Mouse (Mus musculus): ENCODE data around the gene Slc35e2. TPM values are rescaled to one million over a fixed set of nuclear protein-coding genes. Genes with fewer than 3 reads are reported as not detected.
"Not testable (repeated sequence)": the region's sequence is repeated elsewhere in the genome, so short reads cannot be mapped to it uniquely, and the experiment has no call there.

Gene Slc35e2
- total RNA-seq (2021): 1 to 10 TPM; 3.7 TPM
- long read RNA-seq, experiment 1: 0 reads
- long read RNA-seq, experiment 2, full-length matches to known transcripts: 1 of 1 reads
- long read RNA-seq, experiment 2, partial matches to known transcripts: 0 of 1 reads
- long read RNA-seq, experiment 2, other reads (novel, unspliced or antisense): 0 of 1 reads

GRCm38 (mm10) chr4:155601091-155601996, at the start of gene Slc35e2:
Gene Slc35e2, plus strand, starts transcription at chr4:155601416.
- peak; percentile 94 for DNase-seq

- no peak for DNase-seq
These were observed 48.2 kb upstream of the Slc35e2 start for GRCm38 (mm10) chr4:155552917-155553532.

- no peak for DNase-seq
These were observed 46.3 kb upstream of the Slc35e2 start for GRCm38 (mm10) chr4:155554880-155555279.

DNA sequence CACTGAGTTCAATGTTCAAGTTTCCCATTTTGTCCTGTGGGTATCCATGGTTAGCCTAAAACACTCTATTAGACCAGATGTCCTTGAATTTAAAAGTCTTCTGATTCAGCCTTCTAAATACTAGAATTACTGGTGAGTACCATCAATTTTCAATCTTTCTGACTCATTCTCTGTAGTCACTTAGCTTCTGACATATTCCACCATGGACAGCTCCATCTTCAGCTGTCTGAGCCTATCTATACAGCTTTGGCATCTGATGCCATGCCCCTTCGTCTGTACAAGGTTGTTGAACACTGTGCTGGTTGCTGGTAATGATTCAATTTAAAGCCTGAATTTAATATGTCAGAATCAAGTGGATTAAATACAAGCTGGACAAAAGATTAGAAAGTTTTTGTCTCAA, 45.8 kb upstream of the Slc35e2 start:
- DNase-seq: no peak

DNA sequence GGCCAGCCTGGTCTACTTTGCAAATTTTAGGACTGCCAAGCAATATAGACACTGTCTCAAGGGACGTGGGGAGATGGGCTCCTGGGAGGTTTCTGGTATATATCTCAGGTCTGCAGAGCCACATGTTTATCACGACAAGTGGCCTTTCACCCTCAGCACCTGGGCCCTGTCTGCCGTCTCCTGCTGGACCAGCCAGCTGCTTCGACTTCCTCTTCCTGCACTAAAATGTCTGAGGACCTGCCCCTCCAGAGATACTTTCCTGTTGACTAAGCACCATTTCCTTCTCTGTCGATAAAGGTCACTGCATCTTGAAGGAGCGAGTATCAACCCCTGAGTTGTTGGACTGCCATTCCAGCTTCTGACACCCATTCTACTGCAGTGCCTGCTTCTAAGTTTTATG, 41.8 kb upstream of the Slc35e2 start:
- no peak for DNase-seq

- no peak for DNase-seq
These were observed 40.3 kb upstream of the Slc35e2 start for GRCm38 (mm10) chr4:155560932-155561331.

DNA sequence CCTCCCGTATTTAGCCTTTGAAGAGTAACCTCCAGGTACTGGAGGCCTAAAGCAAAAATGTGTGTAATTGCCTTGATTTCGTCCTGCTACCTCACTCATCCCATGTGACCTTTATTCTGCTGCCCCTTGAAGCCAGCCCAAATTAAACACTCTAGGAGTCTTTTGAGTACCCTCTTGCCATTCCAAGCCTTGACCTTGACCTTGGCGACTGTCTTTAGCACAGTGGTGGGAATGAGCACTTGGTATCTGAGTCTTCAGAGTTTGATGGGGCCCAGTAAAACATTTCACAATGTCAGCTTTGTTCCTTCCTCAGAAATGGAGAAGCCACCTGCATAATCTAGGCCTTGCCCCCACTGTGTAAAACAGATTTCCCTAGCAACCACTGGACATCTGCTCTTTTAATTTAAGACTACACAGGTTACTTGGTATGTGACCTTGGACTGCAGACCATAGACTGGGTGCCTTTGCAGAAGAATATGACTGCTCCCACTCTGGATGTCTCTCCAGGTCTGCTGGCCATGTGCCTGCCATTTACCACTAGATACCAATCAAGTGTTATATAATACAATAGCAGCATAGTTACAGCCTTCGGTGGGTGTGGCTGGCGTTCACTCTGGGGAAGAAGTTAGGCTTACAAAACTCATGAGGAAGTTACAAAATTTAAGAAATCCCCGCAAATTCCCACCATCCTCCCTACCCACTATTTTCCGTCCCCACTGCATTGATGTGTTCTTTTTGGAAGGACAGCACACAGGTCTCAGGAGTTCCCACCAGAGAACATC, 39.4 kb upstream of the Slc35e2 start, which contains the start of gene Nadk:
Gene Nadk (plus strand): TSS at position 718 of the 782 bp plus-strand sequence.
- peak; percentile 43 for DNase-seq

DNA sequence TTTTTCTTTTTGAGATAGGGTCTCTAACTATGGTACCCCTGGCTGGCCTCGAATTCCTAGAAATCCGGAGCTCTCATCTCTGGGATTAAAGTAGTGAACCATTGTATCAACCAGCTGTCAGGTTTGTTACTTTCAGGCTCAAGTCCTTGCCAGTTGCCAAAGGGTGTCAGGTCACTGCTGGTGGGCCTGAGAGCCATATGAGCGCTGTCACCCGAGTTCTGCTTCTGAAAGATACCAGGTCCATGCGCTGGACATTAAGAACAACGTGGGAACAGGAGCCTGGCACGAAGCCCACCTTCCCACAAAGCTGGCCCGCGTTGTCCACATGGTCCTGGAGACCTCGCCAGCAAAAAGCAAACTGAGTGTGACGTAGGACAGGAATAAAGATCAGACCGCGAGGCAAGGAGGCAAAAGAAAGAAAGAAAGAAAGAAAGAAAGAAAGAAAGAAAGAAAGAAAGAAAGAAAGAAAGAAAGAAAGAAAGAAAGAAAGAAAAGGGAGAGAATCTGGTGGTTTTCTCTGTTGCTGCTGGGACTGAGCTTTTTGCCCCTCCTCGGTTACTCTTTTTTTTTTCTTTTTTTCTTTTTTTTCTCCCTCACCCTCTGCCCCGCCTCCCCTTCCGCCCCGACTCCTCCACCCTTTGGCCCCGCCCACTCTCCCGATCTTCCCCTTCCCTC, 38.4 kb upstream of the Slc35e2 start:
- peak; percentile 43 for DNase-seq

DNA sequence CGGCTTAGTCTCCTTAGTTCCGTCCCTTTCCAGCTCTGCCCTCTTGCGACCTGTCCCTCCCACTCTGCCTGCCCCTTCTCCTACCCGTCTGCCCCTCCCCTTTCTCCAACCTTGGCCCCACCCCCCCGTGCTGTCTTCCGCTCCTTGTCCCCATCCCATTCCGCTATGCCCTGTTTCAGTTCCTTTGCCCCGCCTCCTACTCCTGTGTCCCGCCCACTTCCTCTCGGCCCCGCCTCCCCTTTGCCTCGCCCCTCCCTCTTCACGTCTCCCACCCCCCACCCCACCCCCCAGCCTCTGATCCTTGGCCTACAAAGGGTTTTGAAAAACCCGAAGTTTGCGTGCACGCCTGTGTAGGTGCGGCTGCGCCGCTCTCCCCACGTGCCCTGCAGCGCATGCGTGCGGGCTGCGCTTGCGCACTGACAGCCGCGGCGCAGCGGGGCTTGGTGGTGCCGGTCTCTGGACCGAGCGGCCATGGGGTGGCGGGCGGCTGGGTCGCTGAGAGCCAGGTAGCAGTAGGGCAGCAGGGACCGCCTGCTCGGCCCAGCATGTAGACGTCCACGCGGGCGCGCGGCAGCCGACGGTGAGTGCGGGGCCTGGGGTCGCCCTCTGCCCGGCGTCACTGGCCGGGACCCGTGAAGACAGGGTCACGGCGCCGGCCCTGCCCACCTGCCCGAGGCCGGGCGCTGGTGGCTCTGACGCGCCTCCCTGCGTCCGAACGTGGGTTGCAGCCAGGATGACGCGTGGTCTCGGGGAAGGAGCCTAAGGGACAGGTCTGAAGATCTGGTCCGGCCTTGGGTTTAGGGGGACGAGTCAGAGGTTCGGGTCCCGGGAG, 37.6 kb upstream of the Slc35e2 start:
- peak; percentile 98 for DNase-seq

DNA sequence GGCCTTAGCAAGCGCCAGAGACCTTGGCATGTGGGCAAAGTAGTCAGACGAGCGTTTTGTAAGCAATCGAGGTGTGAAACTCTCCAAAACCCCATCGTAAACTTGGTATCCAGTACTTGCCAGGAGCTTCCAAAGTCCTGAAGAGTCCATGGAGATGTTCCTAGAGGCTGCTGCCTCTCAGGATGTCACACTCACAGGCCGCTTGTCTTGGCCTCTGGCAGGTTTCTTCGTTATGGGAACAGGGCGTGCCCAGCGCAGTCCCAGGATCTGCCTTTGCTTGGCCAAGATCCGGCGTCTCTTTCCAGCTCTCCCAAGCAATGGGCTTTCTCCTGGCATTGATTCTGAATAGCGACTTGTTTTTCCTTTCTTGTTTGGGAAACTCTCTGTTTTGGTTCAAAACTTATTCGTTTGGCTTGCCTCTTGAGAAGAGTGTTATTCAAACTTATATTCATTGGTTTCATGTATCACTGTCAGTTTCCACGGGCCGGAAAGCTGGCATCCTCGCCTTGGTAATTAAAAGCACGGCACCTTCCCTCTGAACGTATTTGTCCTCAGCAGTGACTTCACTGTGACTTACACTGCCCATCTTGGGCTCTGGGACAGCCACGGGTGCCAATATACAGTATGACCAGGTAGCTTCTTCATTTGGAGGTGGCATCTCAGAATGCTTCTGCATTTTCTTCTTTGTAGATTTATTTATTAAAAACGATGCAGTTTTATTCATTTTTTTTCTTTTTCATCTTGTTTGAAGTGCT, 36.7 kb upstream of the Slc35e2 start:
- DNase-seq: peak; percentile 71

GRCm38 (mm10) chr4:155566555-155566954, 34.7 kb upstream of the Slc35e2 start:
- DNase-seq: no peak

GRCm38 (mm10) chr4:155568170-155568569, 33.0 kb upstream of the Slc35e2 start:
- DNase-seq: no peak

DNA sequence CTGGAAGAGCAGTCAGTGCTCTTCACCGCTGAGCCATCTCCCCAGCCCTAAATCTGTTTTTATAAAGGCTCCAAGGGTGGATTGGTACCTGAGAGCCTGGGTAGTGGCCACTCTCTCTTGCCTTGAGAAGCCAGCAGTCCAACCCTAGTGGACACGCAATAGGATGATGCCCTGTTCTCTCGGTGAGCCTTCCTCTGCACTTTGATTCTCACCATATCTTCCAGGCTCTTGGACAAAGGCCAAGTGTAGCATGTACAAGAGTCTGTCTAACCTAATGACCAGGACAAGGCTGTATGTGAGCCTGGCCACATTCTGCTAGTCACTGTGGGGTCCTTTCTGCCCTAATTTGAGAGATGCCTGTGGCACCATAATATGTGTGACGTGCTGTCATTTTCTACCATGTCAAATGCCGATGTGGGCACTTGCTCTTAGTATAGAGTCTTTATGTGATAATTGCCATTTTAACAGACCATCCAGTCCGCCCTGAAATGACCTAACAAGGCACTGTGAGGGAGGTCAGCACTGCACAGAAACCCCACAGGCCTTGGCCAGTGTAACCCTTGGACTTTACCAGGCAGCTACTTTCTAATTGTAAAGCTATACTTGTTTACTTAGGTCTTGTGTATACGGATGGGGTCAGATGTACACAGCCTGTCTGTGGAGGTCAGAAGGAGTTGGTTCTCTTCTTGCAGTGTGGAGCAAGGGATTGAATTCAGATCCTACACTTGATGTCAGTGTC, 32.4 kb upstream of the Slc35e2 start:
- DNase-seq: no peak

- DNase-seq: no peak
These were observed 31.4 kb upstream of the Slc35e2 start for GRCm38 (mm10) chr4:155569818-155570217.

DNA sequence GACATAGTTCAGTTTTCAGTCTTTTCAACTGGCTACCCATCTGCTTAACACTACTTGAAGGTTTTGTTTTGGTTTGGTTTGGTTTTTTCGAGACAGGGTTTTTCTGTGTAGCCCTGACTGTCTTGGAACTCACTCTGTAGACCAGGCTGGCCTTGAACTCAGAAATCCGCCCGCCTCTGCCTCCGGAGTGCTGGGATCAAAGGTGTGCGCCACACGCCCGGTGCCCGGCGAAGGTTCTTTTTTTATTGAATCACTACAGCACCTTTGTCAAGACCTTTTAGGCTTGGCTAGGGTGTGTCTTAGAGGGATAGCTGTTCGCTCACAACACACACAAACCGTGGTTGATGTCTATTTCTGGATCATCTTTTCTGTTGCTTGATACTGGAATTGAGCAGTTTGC, 30.9 kb upstream of the Slc35e2 start:
- DNase-seq: not testable (repeated sequence)

DNA sequence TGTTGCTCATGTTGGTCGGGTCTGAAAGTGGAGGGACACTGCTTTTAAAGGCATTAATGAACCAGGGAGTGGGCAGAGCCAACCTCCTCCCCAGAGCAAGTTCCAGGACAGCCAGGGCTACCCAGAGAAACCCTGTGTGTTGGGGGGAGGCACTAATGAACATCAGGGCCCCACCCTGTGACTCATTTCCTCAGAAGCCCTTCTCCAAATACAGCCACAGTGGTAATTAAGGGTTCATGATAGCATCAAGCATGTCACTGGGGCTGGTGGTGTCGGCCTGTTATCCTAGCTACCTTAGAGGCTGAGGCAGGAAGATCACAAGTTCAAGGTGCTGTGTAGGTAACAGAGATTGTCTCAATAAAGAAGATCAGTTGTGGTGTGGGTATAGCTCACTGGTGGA, 29.8 kb upstream of the Slc35e2 start:
- no peak for DNase-seq

- no peak for DNase-seq
These were observed 28.1 kb upstream of the Slc35e2 start for GRCm38 (mm10) chr4:155573155-155573554.

GRCm38 (mm10) chr4:155573876-155574275, 27.3 kb upstream of the Slc35e2 start:
- DNase-seq: no peak

- DNase-seq: no peak
These were observed 26.3 kb upstream of the Slc35e2 start for GRCm38 (mm10) chr4:155574931-155575330.
